Mouse (Mus musculus) myocyte (in vitro differentiated cells): ENCODE data around the gene Gm49416. TPM values are rescaled to one million over a fixed set of nuclear protein-coding genes. Genes with fewer than 3 reads are reported as not detected.
A peak's percentile ranks its signal among the peaks of the same experiment; 100 is the strongest.

Source experiments
- H3K27me3 ChIP-seq: one replicate; pipeline ENCODE4 v1.6.1; 2011; ENCODE audit not compliant: control insufficient read depth, insufficient read depth, insufficient read length
- H3K36me3 ChIP-seq: one replicate; pipeline ENCODE4 v1.6.1; 2011; ENCODE audit not compliant: control insufficient read depth, insufficient read depth
- H3K4me2 ChIP-seq: one replicate; pipeline ENCODE4 v1.6.1; 2011; ENCODE audit warnings: low read depth, control low read depth
- H3K4me3 ChIP-seq: one replicate; pipeline ENCODE4 v1.5.1; 2011; ENCODE audit warnings: mild to moderate bottlenecking, control low read depth, moderate library complexity
- H3K79me2 ChIP-seq: one replicate; pipeline ENCODE4 v1.6.1; 2011; ENCODE audit not compliant: control insufficient read depth, insufficient read depth
- H3ac ChIP-seq: one replicate; pipeline ENCODE4 v1.6.1; 2011; ENCODE audit not compliant: control insufficient read depth, insufficient read length
- CEBPB ChIP-seq: IDR thresholded peaks from 2 replicates; pipeline ENCODE4 v1.6.1; 2011; ENCODE audit warnings: mild to moderate bottlenecking, moderate library complexity; ENCODE audit not compliant: poor library complexity, insufficient read depth, severe bottlenecking
- E2F4 ChIP-seq: IDR thresholded peaks from one replicate; pipeline ENCODE4 v1.6.1; 2011; ENCODE audit warnings: mild to moderate bottlenecking, control low read depth, moderate library complexity; ENCODE audit not compliant: insufficient read depth
- MAX ChIP-seq: IDR thresholded peaks from one replicate; pipeline ENCODE4 v1.6.1; 2011; ENCODE audit warnings: low read depth, mild to moderate bottlenecking, control low read depth
- MYOD1 ChIP-seq, 3 experiments: IDR thresholded peaks; one replicate each; pipeline ENCODE4 v1.6.1; 2011; ENCODE audit warnings: control low read depth in 2 of 3, low read depth in 2 of 3, mild to moderate bottlenecking in 2 of 3, moderate library complexity in 1 of 3; ENCODE audit not compliant: insufficient read length in 2 of 3, control insufficient read depth in 1 of 3
- MYOG ChIP-seq, 3 experiments: IDR thresholded peaks; one replicate each; pipeline ENCODE4 v1.6.1; 2011; ENCODE audit warnings: control low read depth in 2 of 3, low read depth in 2 of 3, mild to moderate bottlenecking in 2 of 3; ENCODE audit not compliant: insufficient read length in 2 of 3, control insufficient read depth in 1 of 3, insufficient read depth in 1 of 3
- POLR2A ChIP-seq: IDR thresholded peaks from one replicate; pipeline ENCODE4 v1.6.1; 2011; ENCODE audit warnings: low read depth, mild to moderate bottlenecking, control low read depth, moderate library complexity; ENCODE audit not compliant: insufficient read length
- POLR2AphosphoS2 ChIP-seq: IDR thresholded peaks from one replicate; pipeline ENCODE4 v1.6.1; 2011; ENCODE audit warnings: low read depth, control low read depth; ENCODE audit not compliant: insufficient read length
- REST ChIP-seq: IDR thresholded peaks from one replicate; pipeline ENCODE4 v1.6.1; 2011; ENCODE audit warnings: mild to moderate bottlenecking, control low read depth, moderate library complexity; ENCODE audit not compliant: insufficient read depth, insufficient read length
- SRF ChIP-seq: IDR thresholded peaks from one replicate; pipeline ENCODE4 v1.6.1; 2011; ENCODE audit warnings: low read depth; ENCODE audit not compliant: control insufficient read depth, insufficient read length
- TCF12 ChIP-seq: IDR thresholded peaks from one replicate; pipeline ENCODE4 v1.6.1; 2011; ENCODE audit warnings: mild to moderate bottlenecking, control low read depth; ENCODE audit not compliant: poor library complexity, insufficient read depth, severe bottlenecking
- TCF3 ChIP-seq: IDR thresholded peaks from one replicate; pipeline ENCODE4 v1.6.1; 2011; ENCODE audit warnings: low read depth, control low read depth; ENCODE audit not compliant: insufficient read length
- USF1 ChIP-seq: IDR thresholded peaks from one replicate; pipeline ENCODE4 v1.6.1; 2011; ENCODE audit warnings: low read depth, mild to moderate bottlenecking, control low read depth, moderate library complexity
- polyA plus RNA-seq: library from polyadenylated mRNA; unstranded; fragments of >200 nt; fragmentation: generic; extraction: Trizol; gene quantifications from one replicate; pipeline ENCODE4 v1.2.1, GENCODE M21; 2012; ENCODE audit warnings: missing spikeins

Gene Gm49416
- polyA plus RNA-seq, 1 experiment, result 0.44 TPM

GRCm38 (mm10) chr19:8921741-8922140 lies 33.0 kb downstream of the Gm49416 start:
- no peak overlapping the region for H3ac ChIP-seq
- no peaks in the 10 kb centered on the region for H3K27me3 ChIP-seq
- peak overlapping the region; percentile 97 for H3K4me2 ChIP-seq
- H3K4me3 ChIP-seq, result peak overlapping the region; percentile 81
- H3K36me3 ChIP-seq, result peaks cover 14% of the 10 kb centered on the region
- TF ChIP-seq CEBPB (no peak), TCF3 (no peak), SRF (no peak), MYOD1 (IDR thresholded peaks at IDR 0.05; ENCODE audit: control insufficient read depth in 1 of 3, insufficient read length in 2 of 3, low read depth in 2 of 3) (no peak), TCF12 (no peak), POLR2A (no peak)
- H3K79me2 ChIP-seq, result peaks cover 35% of the 10 kb centered on the region

- H3K4me2 ChIP-seq, result peak overlapping the region; percentile 27
- peaks cover 14% of the 10 kb centered on the region for H3K36me3 ChIP-seq
- TF ChIP-seq MYOG (IDR thresholded peaks at IDR 0.05; ENCODE audit: control insufficient read depth in 1 of 3, insufficient read depth in 1 of 3, insufficient read length in 2 of 3, low read depth in 2 of 3), result peak in 2 of 3 experiments; percentile 3 to 85
- TF ChIP-seq MYOD1 (IDR thresholded peaks at IDR 0.05; ENCODE audit: control insufficient read depth in 1 of 3, insufficient read length in 2 of 3, low read depth in 2 of 3), result peak in 1 of 3 experiments; percentile 70
- TF ChIP-seq MAX, result no peak
- peaks cover 26% of the 10 kb centered on the region for H3K79me2 ChIP-seq
- H3ac ChIP-seq, result no peak overlapping the region
- no peaks in the 10 kb centered on the region for H3K27me3 ChIP-seq
- H3K4me3 ChIP-seq, result no peak overlapping the region
Measured at GRCm38 (mm10) chr19:8926766-8927165, 38.0 kb downstream of the Gm49416 start.

- H3K79me2 ChIP-seq, result peaks cover 14% of the 10 kb centered on the region
- H3K27me3 ChIP-seq, result no peaks in the 10 kb centered on the region
- H3ac ChIP-seq, result no peak overlapping the region
- H3K36me3 ChIP-seq, result peaks cover 13% of the 10 kb centered on the region
- no peak overlapping the region for H3K4me2 ChIP-seq
- TF ChIP-seq SRF (no peak), MAX (no peak), TCF3 (no peak), MYOD1 (IDR thresholded peaks at IDR 0.05; ENCODE audit: control insufficient read depth in 1 of 3, insufficient read length in 2 of 3, low read depth in 2 of 3) (no peak), USF1 (no peak), E2F4 (no peak), POLR2A (no peak), REST (no peak)
- H3K4me3 ChIP-seq, result no peak overlapping the region
Measured at GRCm38 (mm10) chr19:8927891-8928525, 39.3 kb downstream of the Gm49416 start.

GRCm38 (mm10) chr19:8928689-8929223 lies 40.0 kb downstream of the Gm49416 start:
- H3ac ChIP-seq, result peak overlapping the region; percentile 76
- H3K4me2 ChIP-seq, result peak overlapping the region; percentile 96
- peak overlapping the region; percentile 51 for H3K4me3 ChIP-seq
- H3K36me3 ChIP-seq, result peaks cover 10% of the 10 kb centered on the region
- H3K79me2 ChIP-seq, result peaks cover 7% of the 10 kb centered on the region
- TF ChIP-seq POLR2A (no peak), E2F4 (no peak), TCF3 (no peak), USF1 (no peak), MYOD1 (IDR thresholded peaks at IDR 0.05; ENCODE audit: control insufficient read depth in 1 of 3, insufficient read length in 2 of 3, low read depth in 2 of 3) (no peak), SRF (no peak), REST (peak; percentile 10), TCF12 (no peak), POLR2AphosphoS2 (peak; percentile 52), CEBPB (no peak)
- no peaks in the 10 kb centered on the region for H3K27me3 ChIP-seq

GRCm38 (mm10) chr19:8929224-8930088 lies 40.7 kb downstream of the Gm49416 start, which contains the start of the genes Rom1 and Eml3:
TSS of gene Rom1 (minus strand) at chr19:8929356.
TSS of gene Eml3 (plus strand) at chr19:8929552.
- no peak for TF ChIP-seq USF1
- no peak for TF ChIP-seq MYOG (IDR thresholded peaks at IDR 0.05; ENCODE audit: control insufficient read depth in 1 of 3, insufficient read depth in 1 of 3, insufficient read length in 2 of 3, low read depth in 2 of 3)
- TF ChIP-seq E2F4, result no peak
- peak in 1 of 3 experiments; percentile 1 for TF ChIP-seq MYOD1 (IDR thresholded peaks at IDR 0.05; ENCODE audit: control insufficient read depth in 1 of 3, insufficient read length in 2 of 3, low read depth in 2 of 3)
- no peak for TF ChIP-seq TCF12
- peak; percentile 21 for TF ChIP-seq REST
- TF ChIP-seq POLR2AphosphoS2, result peak; percentile 9
- peak; percentile 37 for TF ChIP-seq POLR2A
- Histone ChIP-seq H3K27me3 (no peaks in the 10 kb centered on the region), H3K36me3 (peaks cover 12% of the 10 kb centered on the region), H3K4me2 (peak within 1 kb of the TSS; percentile 96), H3K4me3 (peak within 1 kb of the TSS; percentile 51), H3K79me2 (peaks cover 4% of the 10 kb centered on the region), H3ac (peak within 1 kb of the TSS; percentile 76)
